ENCODE assay signal across 23 mouse cellular contexts in the genomic region with DNA sequence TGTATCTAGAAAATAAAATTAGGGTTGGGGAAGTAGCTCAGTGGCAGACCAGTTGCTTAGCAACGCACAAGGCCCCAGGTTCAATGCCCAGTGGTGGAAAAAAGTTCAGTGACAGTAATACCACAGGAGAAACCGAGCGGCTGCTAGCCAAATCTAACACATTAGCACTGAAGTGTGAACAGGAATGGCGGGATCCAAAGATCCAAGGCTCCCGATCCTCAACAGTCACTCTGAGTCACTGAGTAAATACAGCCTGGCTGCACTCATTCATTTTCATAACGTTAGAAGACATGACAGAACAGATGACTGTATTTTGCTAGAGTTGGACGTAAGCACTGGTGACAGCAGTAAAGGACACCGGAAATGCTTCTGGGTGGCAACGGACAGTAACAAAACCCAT. TPM values are rescaled to one million over a fixed set of nuclear protein-coding genes. Genes with fewer than 3 reads are reported as not detected.
DNase-seq lines count a peak whose midpoint lies in the region; ATAC-seq and TF ChIP-seq lines count a peak whose summit lies in the region.
"Had no signal": no experiment of that assay in that cellular context is flagged by ENCODE, and none has a peak within 500 bp of the region (broad histone marks: within the 10 kb centered on the region; RNA-seq: fewer than 3 reads in every experiment).

No protein-coding gene starts in this region.

- H3K36me3 ChIP-seq in midbrain, embryonic 10.5 days: peaks cover 54% of the 10 kb centered on the region
- H3K36me3 ChIP-seq in midbrain, embryonic 15.5 days (replicated peaks): no peaks in the 10 kb centered on the region; the same call in 1 of the 2 replicates
- H3K36me3 ChIP-seq in stomach, postnatal 0 days (ENCODE audit: control insufficient read depth, insufficient read depth, low read length): peaks cover 2% of the 10 kb centered on the region; the same call in 1 of the 2 replicates
- H3K36me3 ChIP-seq in forebrain, embryonic 16.5 days (ENCODE audit: control insufficient read depth, insufficient read depth): no peaks in the 10 kb centered on the region
- H3K36me3 ChIP-seq in limb, embryonic 10.5 days: peaks cover 51% of the 10 kb centered on the region

- peak overlapping the region; percentile 67; the same call in 1 of the 2 replicates for H3K4me3 ChIP-seq in midbrain, embryonic 10.5 days
- no peak overlapping the region for H3K4me3 ChIP-seq in midbrain, embryonic 15.5 days
- H3K4me3 ChIP-seq in stomach, postnatal 0 days (ENCODE audit: low read depth, low read length): no peak overlapping the region
- H3K4me3 ChIP-seq in forebrain, embryonic 16.5 days (replicated peaks; ENCODE audit: low read length): no peak overlapping the region
- no peak overlapping the region for H3K4me3 ChIP-seq in limb, embryonic 10.5 days
- H3K4me3 ChIP-seq: embryonic facial prominence, embryonic 12.5 days; heart, embryonic 10.5 days; hindbrain, embryonic 15.5 days; intestine, embryonic 15.5 days had no signal

- no peak overlapping the region for H3K9ac ChIP-seq in midbrain, embryonic 15.5 days
- no peak overlapping the region for H3K9ac ChIP-seq in stomach, postnatal 0 days (ENCODE audit: low read length)
- H3K9ac ChIP-seq in forebrain, embryonic 16.5 days (replicated peaks; ENCODE audit: low read depth, low read length): no peak overlapping the region
- H3K9ac ChIP-seq: embryonic facial prominence, embryonic 12.5 days; forebrain, embryonic 12.5 days; hindbrain, embryonic 15.5 days; intestine, embryonic 15.5 days had no signal

- H3K4me2 ChIP-seq in midbrain, embryonic 15.5 days: no peak overlapping the region
- no peak overlapping the region for H3K4me2 ChIP-seq in stomach, postnatal 0 days (replicated peaks; ENCODE audit: low read depth)
- no peak overlapping the region for H3K4me2 ChIP-seq in forebrain, embryonic 16.5 days (ENCODE audit: low read length)
- H3K4me2 ChIP-seq: intestine, embryonic 15.5 days had no signal

- H3K4me1 ChIP-seq in midbrain, embryonic 10.5 days: peaks cover 20% of the 10 kb centered on the region
- H3K4me1 ChIP-seq in midbrain, embryonic 15.5 days: peaks cover 35% of the 10 kb centered on the region
- H3K4me1 ChIP-seq in stomach, postnatal 0 days (replicated peaks; ENCODE audit: control insufficient read depth, insufficient read depth): 0 out of 2 replicates have a peak, but pooled peaks cover 2% of the 10 kb centered on the region
- peaks cover 19% of the 10 kb centered on the region for H3K4me1 ChIP-seq in forebrain, embryonic 16.5 days (replicated peaks; ENCODE audit: control insufficient read depth, insufficient read depth, low read length)
- H3K4me1 ChIP-seq in limb, embryonic 10.5 days: peaks cover 18% of the 10 kb centered on the region

- no peak for ATAC-seq in midbrain, embryonic 15.5 days (replicated peaks)
- peak; percentile 24; the same call in 1 of the 2 replicates for ATAC-seq in stomach, postnatal 0 days (ENCODE audit: low FRiP score, low TSS enrichment)
- ATAC-seq in forebrain, embryonic 16.5 days: no peak
- ATAC-seq: intestine, embryonic 15.5 days; lung, postnatal 0 days had no signal

- peak; percentile 21 for DNase-seq in adrenal gland, postnatal 14 days
- DNase-seq in adrenal gland, adult 8-10 months: no peak
- no peak for DNase-seq in midbrain, embryonic 10.5 days (ENCODE audit: low spot score)
- DNase-seq in Muller cell, postnatal 12 days (ENCODE audit: inconsistent ontology term): peak; percentile 63
- DNase-seq in stomach, postnatal 0 days (ENCODE audit: low spot score): peak; percentile 39
- DNase-seq in limb, embryonic 10.5 days (ENCODE audit: low spot score): no peak
- DNase-seq: cerebellum, adult 18-20 months; cerebellum, postnatal 25 days; kidney, adult 9 months; kidney, postnatal 14 days; right cerebral cortex, postnatal 25 days; spleen, adult 18-20 months; thymus, adult 18-20 months; thymus, postnatal 36 days had no signal

- no peak for TF ChIP-seq CTCF in stomach, postnatal 0 days (IDR thresholded peaks at IDR 0.05; ENCODE audit: low read depth)

- 93% methylated on average over 9 of the region's 9 CpGs for WGBS in midbrain, embryonic 10.5 days
- WGBS in midbrain, embryonic 15.5 days: 90% methylated on average over 9 of the region's 9 CpGs
- WGBS in stomach, postnatal 0 days: 60% methylated on average over 9 of the region's 9 CpGs
- 83% methylated on average over 9 of the region's 9 CpGs for WGBS in forebrain, embryonic 16.5 days
- 93% methylated on average over 9 of the region's 9 CpGs for WGBS in limb, embryonic 10.5 days

- H3K27ac ChIP-seq in midbrain, embryonic 10.5 days (replicated peaks): no peak overlapping the region
- H3K27ac ChIP-seq in midbrain, embryonic 15.5 days: no peak overlapping the region
- no peak overlapping the region for H3K27ac ChIP-seq in stomach, postnatal 0 days (replicated peaks)
- no peak overlapping the region for H3K27ac ChIP-seq in forebrain, embryonic 16.5 days (ENCODE audit: low read length)
- H3K27ac ChIP-seq in limb, embryonic 10.5 days: no peak overlapping the region
- H3K27ac ChIP-seq: embryonic facial prominence, embryonic 12.5 days; forebrain, embryonic 12.5 days; heart, embryonic 10.5 days; hindbrain, embryonic 15.5 days; intestine, embryonic 15.5 days; macrophage had no signal

- no peaks in the 10 kb centered on the region for H3K9me3 ChIP-seq in midbrain, embryonic 10.5 days (replicated peaks)
- H3K9me3 ChIP-seq in midbrain, embryonic 15.5 days: no peaks in the 10 kb centered on the region
- H3K9me3 ChIP-seq in stomach, postnatal 0 days (ENCODE audit: control insufficient read depth, low read length): no peaks in the 10 kb centered on the region
- H3K9me3 ChIP-seq in forebrain, embryonic 16.5 days (ENCODE audit: control insufficient read depth, low read length): no peaks in the 10 kb centered on the region
- no peaks in the 10 kb centered on the region for H3K9me3 ChIP-seq in limb, embryonic 10.5 days (replicated peaks)
- H3K9me3 ChIP-seq: embryonic facial prominence, embryonic 12.5 days; forebrain, embryonic 12.5 days; heart, embryonic 10.5 days; hindbrain, embryonic 15.5 days; intestine, embryonic 15.5 days had no signal

- TF ChIP-seq EP300 in stomach, postnatal 0 days (optimal IDR thresholded peaks at IDR 0.05): no peak

- no peaks in the 10 kb centered on the region for H3K27me3 ChIP-seq in midbrain, embryonic 10.5 days (ENCODE audit: low read depth, poor library complexity, severe bottlenecking)
- H3K27me3 ChIP-seq in midbrain, embryonic 15.5 days (replicated peaks): no peaks in the 10 kb centered on the region
- no peaks in the 10 kb centered on the region for H3K27me3 ChIP-seq in stomach, postnatal 0 days (ENCODE audit: control insufficient read depth, insufficient read depth, low read length)
- no peaks in the 10 kb centered on the region for H3K27me3 ChIP-seq in forebrain, embryonic 16.5 days (replicated peaks; ENCODE audit: control insufficient read depth, insufficient read depth, low read length)
- H3K27me3 ChIP-seq in limb, embryonic 10.5 days (ENCODE audit: low read depth, poor library complexity, severe bottlenecking): no peaks in the 10 kb centered on the region
- H3K27me3 ChIP-seq: embryonic facial prominence, embryonic 12.5 days; forebrain, embryonic 12.5 days; hindbrain, embryonic 15.5 days; intestine, embryonic 15.5 days had no signal

RNA-seq across cellular contexts. Expression of a gene that starts 2.0 kb away (rescaled TPM):
- 39.2 and 46.9 TPM in 2 replicates for total RNA-seq in adrenal gland, postnatal 14 days (2021)
- 10 to 100 TPM; 42.8 to 47.6 (median 43.8) TPM for total RNA-seq in adrenal gland, adult 8-10 months (2022)
- polyA plus RNA-seq in midbrain, embryonic 10.5 days (2016; fragmentation: Nextera tagmentation; extraction: Ambion mirVana): 73.8 and 77.1 TPM in 2 replicates
- polyA plus RNA-seq in midbrain, embryonic 15.5 days (2015; fragmentation: Nextera tagmentation; extraction: Ambion mirVana): 49.2 and 54.3 TPM in 2 replicates
- polyA plus RNA-seq in stomach, postnatal 0 days (2015; fragmentation: Nextera tagmentation; extraction: Ambion mirVana): 21.5 and 23.4 TPM in 2 replicates
- polyA plus RNA-seq in forebrain, embryonic 16.5 days (2015; fragmentation: Nextera tagmentation; extraction: Ambion mirVana): 53.9 and 57.6 TPM in 2 replicates
- 71.7 and 74.6 TPM in 2 replicates for polyA plus RNA-seq in limb, embryonic 10.5 days (2016; fragmentation: Nextera tagmentation; extraction: Ambion mirVana)

RNA-seq across cellular contexts. Expression of a gene that starts 2.1 kb away (rescaled TPM):
- 35.6 and 40.0 TPM in 2 replicates for total RNA-seq in adrenal gland, postnatal 14 days (2021)
- 10 to 100 TPM; 32.0 to 42.2 (median 41.0) TPM for total RNA-seq in adrenal gland, adult 8-10 months (2022)
- 46.4 and 50.4 TPM in 2 replicates for polyA plus RNA-seq in midbrain, embryonic 10.5 days (2016; fragmentation: Nextera tagmentation; extraction: Ambion mirVana)
- 47.3 and 48.4 TPM in 2 replicates for polyA plus RNA-seq in midbrain, embryonic 15.5 days (2015; fragmentation: Nextera tagmentation; extraction: Ambion mirVana)
- 13.5 and 14.8 TPM in 2 replicates for polyA plus RNA-seq in stomach, postnatal 0 days (2015; fragmentation: Nextera tagmentation; extraction: Ambion mirVana)
- 40.0 and 44.2 TPM in 2 replicates for polyA plus RNA-seq in forebrain, embryonic 16.5 days (2015; fragmentation: Nextera tagmentation; extraction: Ambion mirVana)
- 43.5 and 51.7 TPM in 2 replicates for polyA plus RNA-seq in limb, embryonic 10.5 days (2016; fragmentation: Nextera tagmentation; extraction: Ambion mirVana)

RNA-seq across cellular contexts. Expression of a gene that starts 42.8 kb away (rescaled TPM):
- 38.1 and 40.4 TPM in 2 replicates for total RNA-seq in adrenal gland, postnatal 14 days (2021)
- 10 to 100 TPM; 30.3 to 43.2 (median 34.0) TPM for total RNA-seq in adrenal gland, adult 8-10 months (2022)
- 331 and 350 TPM in 2 replicates for polyA plus RNA-seq in midbrain, embryonic 10.5 days (2016; fragmentation: Nextera tagmentation; extraction: Ambion mirVana)
- polyA plus RNA-seq in midbrain, embryonic 15.5 days (2015; fragmentation: Nextera tagmentation; extraction: Ambion mirVana): 130 and 134 TPM in 2 replicates
- polyA plus RNA-seq in stomach, postnatal 0 days (2015; fragmentation: Nextera tagmentation; extraction: Ambion mirVana): 41.7 and 42.7 TPM in 2 replicates
- polyA plus RNA-seq in forebrain, embryonic 16.5 days (2015; fragmentation: Nextera tagmentation; extraction: Ambion mirVana): 181 and 189 TPM in 2 replicates
- polyA plus RNA-seq in limb, embryonic 10.5 days (2016; fragmentation: Nextera tagmentation; extraction: Ambion mirVana): 272 and 290 TPM in 2 replicates

RNA-seq across cellular contexts. Expression of a gene that starts 47.5 kb away (rescaled TPM):
- total RNA-seq in adrenal gland, postnatal 14 days (2021): 83.3 and 86.4 TPM in 2 replicates
- total RNA-seq in adrenal gland, adult 8-10 months (2022): 10 to 100 TPM; 56.2 to 74.9 (median 67.5) TPM
- polyA plus RNA-seq in midbrain, embryonic 10.5 days (2016; fragmentation: Nextera tagmentation; extraction: Ambion mirVana): 79.9 and 85.5 TPM in 2 replicates
- polyA plus RNA-seq in midbrain, embryonic 15.5 days (2015; fragmentation: Nextera tagmentation; extraction: Ambion mirVana): 57.0 and 60.5 TPM in 2 replicates
- polyA plus RNA-seq in stomach, postnatal 0 days (2015; fragmentation: Nextera tagmentation; extraction: Ambion mirVana): 65.0 and 77.4 TPM in 2 replicates
- 58.0 and 58.9 TPM in 2 replicates for polyA plus RNA-seq in forebrain, embryonic 16.5 days (2015; fragmentation: Nextera tagmentation; extraction: Ambion mirVana)
- 90.4 TPM in 2 replicates for polyA plus RNA-seq in limb, embryonic 10.5 days (2016; fragmentation: Nextera tagmentation; extraction: Ambion mirVana)

RNA-seq across cellular contexts. Expression of a gene that starts 51.4 kb away (rescaled TPM):
- 49.0 and 51.9 TPM in 2 replicates for total RNA-seq in adrenal gland, postnatal 14 days (2021)
- 10 to 100 TPM; 39.7 to 68.2 (median 53.7) TPM for total RNA-seq in adrenal gland, adult 8-10 months (2022)
- 11.8 and 13.4 TPM in 2 replicates for polyA plus RNA-seq in midbrain, embryonic 10.5 days (2016; fragmentation: Nextera tagmentation; extraction: Ambion mirVana)
- polyA plus RNA-seq in midbrain, embryonic 15.5 days (2015; fragmentation: Nextera tagmentation; extraction: Ambion mirVana): 16.7 and 18.5 TPM in 2 replicates
- 11.6 and 11.8 TPM in 2 replicates for polyA plus RNA-seq in stomach, postnatal 0 days (2015; fragmentation: Nextera tagmentation; extraction: Ambion mirVana)
- 13.4 and 18.8 TPM in 2 replicates for polyA plus RNA-seq in forebrain, embryonic 16.5 days (2015; fragmentation: Nextera tagmentation; extraction: Ambion mirVana)
- 11.5 and 15.5 TPM in 2 replicates for polyA plus RNA-seq in limb, embryonic 10.5 days (2016; fragmentation: Nextera tagmentation; extraction: Ambion mirVana)

Comparison
In these comparisons a context has a peak if more than half of its experiments do, and no peak if none do; other contexts are left out.
1. DNase-seq: peak in adrenal gland, postnatal 14 days (single experiment), Muller cell, postnatal 12 days (single experiment) and stomach, postnatal 0 days (single experiment); none in adrenal gland, adult 8-10 months (single experiment), midbrain, embryonic 10.5 days (single experiment) and limb, embryonic 10.5 days (single experiment).